Mouse (Mus musculus) ES-E14 (cell line): ENCODE data around the gene Tjp2. TPM values are rescaled to one million over a fixed set of nuclear protein-coding genes. Genes with fewer than 3 reads are reported as not detected.

Source experiments
- DNase-seq: peaks from one replicate; pipeline ENCODE4 v3.0.0-alpha.2; 2013; ENCODE audit warnings: low read depth, low spot score
- H3K27ac ChIP-seq: 2 replicates; pipeline ENCODE4 v1.5.1; 2012; ENCODE audit warnings: low read depth, mild to moderate bottlenecking, low read length, moderate library complexity, mixed read lengths; ENCODE audit not compliant: poor library complexity, insufficient read depth, severe bottlenecking
- H3K36me3 ChIP-seq: 2 replicates; pipeline ENCODE4 v1.6.1; 2012; ENCODE audit warnings: mild to moderate bottlenecking, low read length, moderate library complexity, mixed read lengths; ENCODE audit not compliant: control insufficient read depth, poor library complexity, insufficient read depth, severe bottlenecking
- H3K4me1 ChIP-seq, 2 experiments: fragments of 150-350 bp in 1 of 2; sonication (generic) in 1 of 2; 2 replicates each; pipeline ENCODE4 v1.6.1; 2012; ENCODE audit warnings: low read length in 2 of 2, mild to moderate bottlenecking in 1 of 2, mixed read lengths in 1 of 2; ENCODE audit not compliant: control insufficient read depth in 2 of 2, insufficient read depth in 2 of 2, poor library complexity in 1 of 2
- H3K4me3 ChIP-seq, 2 experiments: fragments of 150-350 bp in 1 of 2; sonication (generic) in 1 of 2; 2 replicates each; pipeline ENCODE4 v1.5.1; 2012; ENCODE audit warnings: low read length in 2 of 2, low read depth in 1 of 2, mild to moderate bottlenecking in 1 of 2, mixed read lengths in 1 of 2; ENCODE audit not compliant: insufficient read depth in 1 of 2, poor library complexity in 1 of 2, severe bottlenecking in 1 of 2
- H3K9ac ChIP-seq: 2 replicates; pipeline ENCODE4 v1.6.1; 2012; ENCODE audit warnings: low read depth, mild to moderate bottlenecking, low read length, mixed read lengths; ENCODE audit not compliant: poor library complexity, insufficient read depth, severe bottlenecking
- H3K9me3 ChIP-seq: fragments of 150-350 bp; sonication (generic); 2 replicates; pipeline ENCODE4 v1.6.1; 2012; ENCODE audit warnings: low read depth, mild to moderate bottlenecking, low read length; ENCODE audit not compliant: control insufficient read depth, insufficient read depth
- CHD2 ChIP-seq: IDR thresholded peaks from 2 replicates; pipeline ENCODE4 v1.6.1; 2014; ENCODE audit warnings: mild to moderate bottlenecking, low read depth, low read length, inconsistent platforms
- HCFC1 ChIP-seq: IDR thresholded peaks from 2 replicates; pipeline ENCODE4 v1.6.1; 2012; ENCODE audit warnings: low read length, inconsistent platforms, borderline replicate concordance; ENCODE audit not compliant: insufficient read depth
- MAFK ChIP-seq: IDR thresholded peaks from 2 replicates; pipeline ENCODE4 v1.6.1; 2014; ENCODE audit warnings: mild to moderate bottlenecking, low read depth, low read length, inconsistent platforms; ENCODE audit not compliant: insufficient read depth
- ZC3H11A ChIP-seq: IDR thresholded peaks from 2 replicates; pipeline ENCODE4 v1.6.1; 2012; ENCODE audit warnings: low read depth, mild to moderate bottlenecking, inconsistent platforms, low read length, borderline replicate concordance
- ZNF384 ChIP-seq: IDR thresholded peaks from 2 replicates; pipeline ENCODE4 v1.6.1; 2012; ENCODE audit warnings: low read depth, low read length, inconsistent platforms
- in situ Hi-C, 2 experiments: fragments of 600-800 bp; cut with MboI; formaldehyde crosslinking; loops; one replicate each; pipeline ENCODE4 v1.15.1; 2025; ENCODE audit warnings: low sequenced_read_pairs in 2 of 2, inconsistent platforms in 1 of 2; ENCODE audit not compliant: unreplicated experiment in 2 of 2
- total RNA-seq: library from RNA; depleted of rRNA; stranded (reverse); fragments of 300-350 nt; gene quantifications from 2 replicates; pipeline ENCODE4 v1.2.3, GENCODE M21; 2012

The Tjp2 gene
- total RNA-seq, 1 experiment = 97.3 TPM

DNA sequence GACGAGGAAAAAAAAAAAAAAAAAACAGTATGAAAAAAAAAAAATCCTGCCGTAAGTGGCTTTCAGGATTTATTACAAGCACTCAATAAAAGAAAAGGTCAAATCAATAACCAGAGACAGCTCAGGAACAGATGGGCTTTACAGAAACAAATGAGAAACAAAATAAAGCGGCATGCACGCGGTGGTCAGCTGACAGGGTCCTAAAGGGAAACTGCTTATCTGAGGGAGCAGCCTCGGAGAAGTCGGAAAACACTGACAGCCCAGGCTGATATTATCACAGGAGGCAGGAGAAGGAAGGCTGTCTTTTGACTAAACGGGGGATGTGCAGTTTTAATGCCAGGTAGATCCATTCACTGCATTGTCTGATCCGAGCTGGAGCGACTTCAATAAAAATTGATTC lies 89.8 kb downstream of the Tjp2 start:
- TF ChIP-seq HCFC1 = no peak
- TF ChIP-seq ZNF384 = peak; percentile 46; the same call in 1 of the 2 replicates
- TF ChIP-seq ZC3H11A = no peak
- no peak for TF ChIP-seq CHD2
- no peak for TF ChIP-seq MAFK
- Histone ChIP-seq H3K4me3 (no peak overlapping the region), H3K9ac (no peak overlapping the region), H3K4me1 (no peaks in the 10 kb centered on the region), H3K27ac (no peak overlapping the region), H3K9me3 (no peaks in the 10 kb centered on the region), H3K36me3 (peaks cover 53% of the 10 kb centered on the region)
- no peak for DNase-seq
- in situ Hi-C loops = no loop called here

DNA sequence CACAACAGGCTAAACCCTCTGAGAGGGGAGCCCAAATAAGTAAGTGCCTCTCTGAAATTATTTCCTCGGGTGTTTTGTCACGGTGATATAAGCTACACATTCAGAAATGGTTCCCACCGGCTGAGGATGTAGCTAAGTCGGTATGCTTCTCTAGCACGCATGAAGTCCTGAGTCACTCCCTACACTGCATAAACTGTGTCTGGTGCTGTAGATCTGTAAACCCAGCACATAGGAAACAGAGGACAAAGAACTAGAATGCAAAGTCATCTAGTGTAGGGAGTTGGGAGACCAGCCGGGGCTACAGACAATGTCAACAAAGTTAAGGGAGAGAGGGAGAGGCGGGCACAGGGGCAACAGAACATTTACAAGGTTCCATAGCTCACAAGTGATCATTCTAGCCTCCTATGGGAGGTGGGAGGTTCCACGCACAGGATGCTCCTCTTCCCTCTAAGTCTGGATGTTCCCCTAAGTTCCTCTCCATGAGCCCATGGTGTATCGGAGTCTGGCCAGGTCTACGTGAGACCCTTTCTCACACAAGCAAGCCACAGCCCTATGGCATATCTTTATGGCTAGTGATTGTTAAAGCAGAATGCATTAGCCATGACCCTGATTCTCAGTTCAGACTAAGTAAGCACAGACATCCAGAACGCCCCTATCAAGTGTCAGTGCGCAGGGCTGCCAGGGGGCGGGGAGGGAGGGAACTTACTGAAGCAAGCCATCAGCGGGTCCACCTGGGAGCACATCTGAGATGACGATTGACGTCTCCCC lies 90.5 kb downstream of the Tjp2 start:
- peaks cover 58% of the 10 kb centered on the region for H3K36me3 ChIP-seq

DNA sequence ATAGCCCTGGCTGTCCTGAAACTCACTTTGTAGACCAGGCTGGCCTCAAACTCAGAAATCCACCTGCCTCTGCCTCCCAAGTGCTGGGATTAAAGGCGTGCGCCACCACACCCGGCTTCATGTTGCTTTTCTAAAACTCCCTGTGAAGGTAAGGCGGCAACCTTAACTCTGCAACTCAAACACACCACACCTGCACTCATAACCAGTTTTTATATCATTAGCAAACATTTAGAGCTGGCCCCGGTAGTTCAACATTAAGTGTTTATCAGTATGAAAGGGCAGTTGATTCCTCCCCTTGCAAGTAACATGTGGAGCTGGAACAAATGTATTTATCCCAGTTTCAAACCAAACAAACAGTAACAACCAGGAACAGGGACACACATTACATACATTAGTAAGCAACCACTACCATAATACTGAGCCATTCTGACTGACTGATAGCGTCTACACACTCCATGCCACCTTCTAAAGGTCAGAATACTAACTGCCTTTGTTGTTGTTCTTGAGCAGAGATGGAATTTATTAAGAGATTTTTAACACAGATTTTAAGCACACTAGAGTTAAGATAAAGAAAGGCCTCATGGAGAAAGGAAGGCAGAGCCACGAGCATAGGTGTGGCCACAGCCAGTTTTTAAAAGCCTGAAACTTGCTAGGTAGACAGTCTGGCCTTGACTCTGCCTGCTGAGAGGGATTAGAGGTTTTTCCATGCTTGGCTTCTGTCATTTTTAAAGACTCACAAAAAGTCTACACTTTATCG lies 101.1 kb downstream of the Tjp2 start:
- no peak overlapping the region for H3K4me3 ChIP-seq
- TF ChIP-seq HCFC1 (no peak), ZC3H11A (no peak)
- H3K9me3 ChIP-seq = no peaks in the 10 kb centered on the region
- in situ Hi-C loops = no loop called here
- DNase-seq = no peak
- no peaks in the 10 kb centered on the region for H3K4me1 ChIP-seq
- peaks cover 52% of the 10 kb centered on the region for H3K36me3 ChIP-seq
- H3K27ac ChIP-seq = no peak overlapping the region
- no peak overlapping the region for H3K9ac ChIP-seq

More for the DNA sequence above, 90.5 kb downstream of the Tjp2 start:
- TF ChIP-seq MAFK (no peak), CHD2 (no peak), ZNF384 (no peak), ZC3H11A (no peak)
- no peak overlapping the region for H3K9ac ChIP-seq
- in situ Hi-C loops = no loop called here
- H3K9me3 ChIP-seq = no peaks in the 10 kb centered on the region
- H3K4me3 ChIP-seq = no peak overlapping the region
- no peak for DNase-seq
- no peak overlapping the region for H3K27ac ChIP-seq
- H3K4me1 ChIP-seq = no peaks in the 10 kb centered on the region

- in situ Hi-C loops = no loop called here
- no peak for DNase-seq
Observed at GRCm38 (mm10) chr19:24123087-24123486, 101.7 kb downstream of the Tjp2 start.

More at GRCm38 (mm10) chr19:24123087-24123486, 101.7 kb downstream of the Tjp2 start:
- TF ChIP-seq HCFC1 = no peak
- TF ChIP-seq CHD2 = no peak
- no peak for TF ChIP-seq MAFK
- TF ChIP-seq ZNF384 = no peak
- no peak for TF ChIP-seq ZC3H11A
- Histone ChIP-seq H3K27ac (no peak overlapping the region), H3K9me3 (no peaks in the 10 kb centered on the region), H3K4me1 (no peaks in the 10 kb centered on the region), H3K9ac (no peak overlapping the region), H3K4me3 (no peak overlapping the region), H3K36me3 (peaks cover 50% of the 10 kb centered on the region)
